Mouse (Mus musculus): ENCODE measurements around the gene Gpr87. TPM values are rescaled to one million over a fixed set of nuclear protein-coding genes. Genes with fewer than 3 reads are reported as not detected.

The Gpr87 gene
- polyA plus RNA-seq, 1 experiment: not detected

DNA sequence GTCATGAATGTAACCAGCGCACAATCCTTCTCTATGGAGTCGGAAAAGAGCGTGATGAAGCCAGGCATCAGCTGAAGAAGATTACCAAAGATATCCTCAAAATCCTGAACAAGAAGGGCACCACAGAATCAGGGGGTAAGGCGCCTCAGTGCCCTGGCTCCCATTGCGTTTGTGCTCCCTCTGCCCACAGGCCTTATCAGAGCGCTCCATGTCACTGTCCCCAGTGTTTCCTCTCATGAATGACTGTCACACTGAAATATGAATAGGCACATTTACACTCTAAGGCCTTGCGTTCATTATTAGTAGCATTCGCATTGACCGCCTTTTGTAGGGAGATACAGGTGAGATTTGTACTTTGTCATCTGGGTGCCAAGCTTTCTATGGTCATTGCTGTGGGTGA is 32.8 kb upstream of the Gpr87 start:
- H3K27me3 ChIP-seq (ENCODE audit: control insufficient read depth, insufficient read depth, insufficient read length): no peaks in the 10 kb centered on the region
- no peak overlapping the region for H3K4me3 ChIP-seq (ENCODE audit: insufficient read depth, poor library complexity, severe bottlenecking)
- H3ac ChIP-seq (ENCODE audit: control insufficient read depth, insufficient read length, low read depth): no peak overlapping the region
- H3K79me2 ChIP-seq (ENCODE audit: control insufficient read depth, insufficient read depth): no peaks in the 10 kb centered on the region
- H3K79me3 ChIP-seq (ENCODE audit: low read depth): no peaks in the 10 kb centered on the region
- TF ChIP-seq CEBPB (IDR thresholded peaks at IDR 0.05; ENCODE audit: low read depth) (no peak), USF1 (IDR thresholded peaks at IDR 0.05; ENCODE audit: low read depth) (no peak), CTCF (IDR thresholded peaks at IDR 0.05; ENCODE audit: control insufficient read depth, insufficient read depth, insufficient read length) (no peak), MYOD1 (IDR thresholded peaks at IDR 0.05; ENCODE audit: control insufficient read depth, insufficient read length, low read depth) (no peak), FOSL1 (IDR thresholded peaks at IDR 0.05; ENCODE audit: insufficient read depth, low read length, poor library complexity, severe bottlenecking) (no peak), MAX (IDR thresholded peaks at IDR 0.05) (no peak), MYOG (IDR thresholded peaks at IDR 0.05; ENCODE audit: control insufficient read depth, extremely low read depth, insufficient read length) (no peak)
- no peaks in the 10 kb centered on the region for H3K36me3 ChIP-seq (ENCODE audit: control insufficient read depth, insufficient read depth)

- Histone ChIP-seq H3K27me3 (ENCODE audit: control insufficient read depth, insufficient read depth, insufficient read length) (no peaks in the 10 kb centered on the region), H3K36me3 (ENCODE audit: control insufficient read depth, insufficient read depth) (no peaks in the 10 kb centered on the region), H3K4me3 (ENCODE audit: insufficient read depth, poor library complexity, severe bottlenecking) (no peak overlapping the region), H3ac (ENCODE audit: control insufficient read depth, insufficient read length, low read depth) (no peak overlapping the region), H3K79me2 (ENCODE audit: control insufficient read depth, insufficient read depth) (no peaks in the 10 kb centered on the region), H3K79me3 (ENCODE audit: low read depth) (no peaks in the 10 kb centered on the region)
- TF ChIP-seq MYOG (IDR thresholded peaks at IDR 0.05; ENCODE audit: control insufficient read depth, extremely low read depth, insufficient read length) (no peak), MAX (IDR thresholded peaks at IDR 0.05) (no peak), USF1 (IDR thresholded peaks at IDR 0.05; ENCODE audit: low read depth) (no peak), FOSL1 (IDR thresholded peaks at IDR 0.05; ENCODE audit: insufficient read depth, low read length, poor library complexity, severe bottlenecking) (no peak), CEBPB (IDR thresholded peaks at IDR 0.05; ENCODE audit: low read depth) (no peak), MYOD1 (IDR thresholded peaks at IDR 0.05; ENCODE audit: control insufficient read depth, insufficient read length, low read depth) (no peak), CTCF (IDR thresholded peaks at IDR 0.05; ENCODE audit: control insufficient read depth, insufficient read depth, insufficient read length) (no peak)
Measured at GRCm38 (mm10) chr3:59225411-59225810, 30.5 kb upstream of the Gpr87 start.

GRCm38 (mm10) chr3:59222303-59222702 is 27.4 kb upstream of the Gpr87 start:
- no peaks in the 10 kb centered on the region for H3K79me3 ChIP-seq (ENCODE audit: low read depth)
- no peaks in the 10 kb centered on the region for H3K36me3 ChIP-seq (ENCODE audit: control insufficient read depth, insufficient read depth)
- no peaks in the 10 kb centered on the region for H3K79me2 ChIP-seq (ENCODE audit: control insufficient read depth, insufficient read depth)
- H3ac ChIP-seq (ENCODE audit: control insufficient read depth, insufficient read length, low read depth): no peak overlapping the region
- no peak for TF ChIP-seq FOSL1 (IDR thresholded peaks at IDR 0.05; ENCODE audit: insufficient read depth, low read length, poor library complexity, severe bottlenecking)
- TF ChIP-seq CTCF (IDR thresholded peaks at IDR 0.05; ENCODE audit: control insufficient read depth, insufficient read depth, insufficient read length): no peak
- no peak for TF ChIP-seq MAX (IDR thresholded peaks at IDR 0.05)
- TF ChIP-seq USF1 (IDR thresholded peaks at IDR 0.05; ENCODE audit: low read depth): no peak
- TF ChIP-seq CEBPB (IDR thresholded peaks at IDR 0.05; ENCODE audit: low read depth): no peak
- no peak for TF ChIP-seq MYOD1 (IDR thresholded peaks at IDR 0.05; ENCODE audit: control insufficient read depth, insufficient read length, low read depth)
- no peak for TF ChIP-seq MYOG (IDR thresholded peaks at IDR 0.05; ENCODE audit: control insufficient read depth, extremely low read depth, insufficient read length)
- no peaks in the 10 kb centered on the region for H3K27me3 ChIP-seq (ENCODE audit: control insufficient read depth, insufficient read depth, insufficient read length)
- H3K4me3 ChIP-seq (ENCODE audit: insufficient read depth, poor library complexity, severe bottlenecking): no peak overlapping the region

DNA sequence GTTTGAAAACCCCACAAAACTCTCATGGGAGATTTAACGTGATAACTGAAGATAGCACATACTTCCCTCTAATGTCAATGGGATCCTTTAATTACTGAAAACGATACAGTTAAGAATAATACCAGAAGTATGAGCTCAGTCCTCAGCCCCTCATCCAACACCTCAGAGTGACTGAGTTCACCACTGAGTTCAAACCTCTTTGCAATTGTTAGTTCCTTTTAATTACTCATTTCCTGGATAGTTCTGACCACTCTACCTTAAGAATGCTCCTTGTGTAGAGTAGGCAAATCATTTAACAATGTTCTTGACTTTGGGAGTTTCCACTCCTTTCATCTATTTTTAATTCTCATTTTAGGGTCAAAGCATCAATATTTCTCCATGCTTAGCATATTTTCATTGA is 24.4 kb upstream of the Gpr87 start:
- Histone ChIP-seq H3K36me3 (ENCODE audit: control insufficient read depth, insufficient read depth) (no peaks in the 10 kb centered on the region), H3ac (ENCODE audit: control insufficient read depth, insufficient read length, low read depth) (no peak overlapping the region), H3K27me3 (ENCODE audit: control insufficient read depth, insufficient read depth, insufficient read length) (no peaks in the 10 kb centered on the region), H3K4me3 (ENCODE audit: insufficient read depth, poor library complexity, severe bottlenecking) (no peak overlapping the region), H3K79me2 (ENCODE audit: control insufficient read depth, insufficient read depth) (no peaks in the 10 kb centered on the region), H3K79me3 (ENCODE audit: low read depth) (no peaks in the 10 kb centered on the region)
- TF ChIP-seq MAX (IDR thresholded peaks at IDR 0.05): no peak
- TF ChIP-seq FOSL1 (IDR thresholded peaks at IDR 0.05; ENCODE audit: insufficient read depth, low read length, poor library complexity, severe bottlenecking): no peak
- no peak for TF ChIP-seq CTCF (IDR thresholded peaks at IDR 0.05; ENCODE audit: control insufficient read depth, insufficient read depth, insufficient read length)
- no peak for TF ChIP-seq MYOG (IDR thresholded peaks at IDR 0.05; ENCODE audit: control insufficient read depth, extremely low read depth, insufficient read length)
- TF ChIP-seq MYOD1 (IDR thresholded peaks at IDR 0.05; ENCODE audit: control insufficient read depth, insufficient read length, low read depth): no peak
- no peak for TF ChIP-seq USF1 (IDR thresholded peaks at IDR 0.05; ENCODE audit: low read depth)
- no peak for TF ChIP-seq CEBPB (IDR thresholded peaks at IDR 0.05; ENCODE audit: low read depth)

DNA sequence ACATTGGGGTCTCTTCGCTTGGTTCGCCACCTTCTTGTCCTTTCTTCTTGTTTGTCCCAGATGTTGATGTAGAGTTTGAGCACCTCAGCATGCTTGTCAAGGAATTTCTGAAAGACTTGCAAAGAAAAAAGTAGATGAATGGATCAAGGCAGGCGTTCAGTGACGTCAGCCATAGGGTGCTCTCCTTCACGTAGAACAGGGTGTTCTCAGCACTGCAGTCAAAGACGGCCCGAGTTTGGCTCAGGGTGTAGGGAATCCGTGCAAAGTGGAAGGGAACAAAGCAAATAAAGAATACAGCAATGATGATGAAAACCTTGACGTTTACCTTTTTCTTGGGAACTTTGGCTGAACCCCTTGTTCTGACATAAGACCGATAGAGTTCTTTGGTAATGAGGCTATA is 22.3 kb upstream of the Gpr87 start:
- no peak overlapping the region for H3ac ChIP-seq (ENCODE audit: control insufficient read depth, insufficient read length, low read depth)
- no peaks in the 10 kb centered on the region for H3K79me2 ChIP-seq (ENCODE audit: control insufficient read depth, insufficient read depth)
- no peak for TF ChIP-seq FOSL1 (IDR thresholded peaks at IDR 0.05; ENCODE audit: insufficient read depth, low read length, poor library complexity, severe bottlenecking)
- TF ChIP-seq MAX (IDR thresholded peaks at IDR 0.05): no peak
- TF ChIP-seq MYOG (IDR thresholded peaks at IDR 0.05; ENCODE audit: control insufficient read depth, extremely low read depth, insufficient read length): no peak
- H3K36me3 ChIP-seq (ENCODE audit: control insufficient read depth, insufficient read depth): no peaks in the 10 kb centered on the region
- no peaks in the 10 kb centered on the region for H3K79me3 ChIP-seq (ENCODE audit: low read depth)
- H3K27me3 ChIP-seq (ENCODE audit: control insufficient read depth, insufficient read depth, insufficient read length): no peaks in the 10 kb centered on the region
- no peak overlapping the region for H3K4me3 ChIP-seq (ENCODE audit: insufficient read depth, poor library complexity, severe bottlenecking)

- Histone ChIP-seq H3K36me3 (ENCODE audit: control insufficient read depth, insufficient read depth) (no peaks in the 10 kb centered on the region), H3K4me3 (ENCODE audit: insufficient read depth, poor library complexity, severe bottlenecking) (no peak overlapping the region), H3K79me2 (ENCODE audit: control insufficient read depth, insufficient read depth) (no peaks in the 10 kb centered on the region), H3ac (ENCODE audit: control insufficient read depth, insufficient read length, low read depth) (no peak overlapping the region), H3K27me3 (ENCODE audit: control insufficient read depth, insufficient read depth, insufficient read length) (no peaks in the 10 kb centered on the region), H3K79me3 (ENCODE audit: low read depth) (no peaks in the 10 kb centered on the region)
- no peak for TF ChIP-seq MYOD1 (IDR thresholded peaks at IDR 0.05; ENCODE audit: control insufficient read depth, insufficient read length, low read depth)
- TF ChIP-seq CTCF (IDR thresholded peaks at IDR 0.05; ENCODE audit: control insufficient read depth, insufficient read depth, insufficient read length): no peak
- TF ChIP-seq CEBPB (IDR thresholded peaks at IDR 0.05; ENCODE audit: low read depth): no peak
- TF ChIP-seq MAX (IDR thresholded peaks at IDR 0.05): no peak
- no peak for TF ChIP-seq USF1 (IDR thresholded peaks at IDR 0.05; ENCODE audit: low read depth)
- no peak for TF ChIP-seq MYOG (IDR thresholded peaks at IDR 0.05; ENCODE audit: control insufficient read depth, extremely low read depth, insufficient read length)
Measured at GRCm38 (mm10) chr3:59212404-59212803, 17.5 kb upstream of the Gpr87 start.

Data from C2C12 (cell line).